Mouse (Mus musculus) lung, postnatal 0 days (tissue): Measurements from ENCODE around the gene Dennd1a. TPM values are rescaled to one million over a fixed set of nuclear protein-coding genes. Genes with fewer than 3 reads are reported as not detected.

Experiments
- ATAC-seq: fragments of 200-750 bp; cut with Nextera tagmentation; 2 replicates; pipeline ENCODE4 v1.8.0; 2017; ENCODE audit warnings: moderate library complexity
- DNase-seq: peaks from one replicate; pipeline ENCODE4 v3.0.0-alpha.2; 2016; ENCODE audit warnings: low spot score
- H3K27ac ChIP-seq: fragments of 300-500 bp; sonication (generic); 2 replicates; pipeline ENCODE4 v1.5.1; 2014; ENCODE audit warnings: antibody characterized with exemption, mild to moderate bottlenecking, low read length, mixed read lengths
- H3K27me3 ChIP-seq: fragments of 300-500 bp; sonication (generic); replicated peaks from 2 replicates; pipeline ENCODE4 v1.6.1; 2014; ENCODE audit warnings: low read length, mixed read lengths; ENCODE audit not compliant: insufficient read depth
- H3K36me3 ChIP-seq: fragments of 300-500 bp; sonication (generic); 2 replicates; pipeline ENCODE4 v1.6.1; 2014; ENCODE audit warnings: low read length, mixed read lengths; ENCODE audit not compliant: insufficient read depth
- H3K4me1 ChIP-seq: fragments of 300-500 bp; sonication (generic); 2 replicates; pipeline ENCODE4 v1.6.1; 2014; ENCODE audit warnings: antibody characterized with exemption, low read depth, low read length, mixed read lengths; ENCODE audit not compliant: insufficient read depth
- H3K4me2 ChIP-seq: fragments of 300-500 bp; sonication (generic); replicated peaks from 2 replicates; pipeline ENCODE4 v1.6.1; 2014; ENCODE audit warnings: low read depth, mild to moderate bottlenecking, low read length, moderate library complexity, mixed read lengths
- H3K4me3 ChIP-seq: fragments of 300-500 bp; sonication (generic); 2 replicates; pipeline ENCODE4 v1.5.1; 2014; ENCODE audit warnings: low read depth, low read length
- H3K9ac ChIP-seq: fragments of 300-500 bp; sonication (generic); replicated peaks from 2 replicates; pipeline ENCODE4 v1.6.1; 2014; ENCODE audit warnings: low read depth, mild to moderate bottlenecking
- H3K9me3 ChIP-seq: fragments of 300-500 bp; sonication (generic); 2 replicates; pipeline ENCODE4 v1.6.1; 2016; ENCODE audit warnings: low read length, mixed read lengths
- CTCF ChIP-seq: IDR thresholded peaks from 2 replicates; pipeline ENCODE4 v1.5.1; 2016; ENCODE audit warnings: antibody characterized with exemption, mild to moderate bottlenecking
- EP300 ChIP-seq: IDR thresholded peaks from 2 replicates; pipeline ENCODE4 v1.6.1; 2016; ENCODE audit warnings: antibody characterized with exemption, mild to moderate bottlenecking, control low read depth
- WGBS: fragments of 180-500 bp; shearing (Covaris S2); extraction: QIAGEN DNeasy Blood & Tissue Kit; methylation state at CpG from one replicate; pipeline ENCODE4 v1.1.7; 2014; 5-methylcytosine and 5-hydroxymethylcytosine counted together
- polyA plus RNA-seq: library from polyadenylated mRNA; unstranded; fragments of >200 nt; fragmentation: Nextera tagmentation; extraction: Ambion mirVana; gene quantifications from 2 replicates; pipeline ENCODE4 v1.2.1, GENCODE M21; 2015

Gene Dennd1a
- polyA plus RNA-seq, 1 experiment from 2014 or later: 4.4 TPM

DNA sequence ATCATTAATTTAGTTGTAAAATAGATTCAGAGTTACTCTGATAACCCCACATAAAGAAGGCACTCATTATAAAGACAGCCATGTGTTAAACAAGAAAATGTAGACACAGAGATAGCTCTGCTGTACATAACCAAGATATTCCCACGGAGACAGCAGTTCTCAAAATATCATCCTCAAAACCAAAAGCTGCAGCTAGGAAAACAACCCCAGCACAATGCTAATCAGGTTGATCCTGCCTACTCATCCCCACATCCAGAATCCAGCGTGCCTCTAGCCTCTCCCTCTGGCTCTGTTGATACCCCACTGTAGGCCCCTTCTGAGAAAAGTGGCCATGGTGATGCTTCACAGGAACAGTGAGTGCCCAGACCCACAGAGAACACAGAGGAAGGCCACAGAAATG, 380.9 kb downstream of the Dennd1a start:
- no peak for TF ChIP-seq CTCF
- no peak for TF ChIP-seq EP300
- no peak overlapping the region for H3K4me2 ChIP-seq
- ATAC-seq (no peak), DNase-seq (no peak)
- no peaks in the 10 kb centered on the region for H3K9me3 ChIP-seq
- no peaks in the 10 kb centered on the region for H3K4me1 ChIP-seq
- H3K27me3 ChIP-seq: no peaks in the 10 kb centered on the region
- H3K27ac ChIP-seq: no peak overlapping the region
- H3K36me3 ChIP-seq: no peaks in the 10 kb centered on the region
- no peak overlapping the region for H3K4me3 ChIP-seq
- no peak overlapping the region for H3K9ac ChIP-seq
- WGBS: 74% methylated on average over 2 of the region's 2 CpGs

DNA sequence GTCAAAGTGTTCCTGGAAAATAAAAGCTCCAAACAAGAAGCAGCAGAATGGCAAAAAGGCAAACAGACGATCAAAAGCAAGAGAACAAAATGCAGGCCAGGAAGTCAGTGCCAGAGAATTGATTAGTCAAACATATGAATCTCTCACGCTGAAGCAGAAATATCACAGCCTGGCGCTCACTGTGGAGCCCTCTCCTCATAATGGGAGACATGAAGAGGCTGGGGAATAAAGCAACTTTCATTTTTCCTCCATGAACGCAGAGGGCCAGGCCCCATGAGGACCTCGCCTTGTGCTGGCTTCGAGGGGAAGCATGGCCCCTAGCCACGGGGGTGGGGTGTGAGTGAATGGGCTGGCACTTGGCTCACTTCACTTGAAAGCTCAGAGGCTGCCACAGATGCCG, 383.9 kb downstream of the Dennd1a start:
- no peaks in the 10 kb centered on the region for H3K27me3 ChIP-seq

DNA sequence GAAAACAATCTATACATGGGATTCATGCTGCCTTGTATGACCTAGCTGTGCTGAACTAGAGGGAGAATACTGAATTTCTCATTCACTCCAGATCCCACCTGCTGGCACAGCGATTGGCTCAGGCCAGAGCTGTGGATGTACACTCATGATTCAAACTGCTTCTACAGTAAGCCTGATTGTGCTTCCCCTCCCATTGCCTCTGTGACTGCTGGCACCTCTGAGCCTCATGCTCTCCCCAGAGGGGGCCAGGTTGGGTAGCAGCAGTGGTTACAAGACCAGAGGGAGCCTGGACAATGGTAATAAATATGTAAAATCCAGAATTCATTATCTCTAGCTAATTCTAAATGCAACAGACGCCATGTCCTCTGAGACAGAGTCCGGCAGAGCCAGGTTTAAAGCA, 404.0 kb downstream of the Dennd1a start:
- no peak for TF ChIP-seq CTCF
- no peak for TF ChIP-seq EP300
- 90% methylated on average over 3 of the region's 3 CpGs for WGBS
- no peak for ATAC-seq
- Histone ChIP-seq H3K4me2 (no peak overlapping the region), H3K27me3 (no peaks in the 10 kb centered on the region), H3K36me3 (no peaks in the 10 kb centered on the region), H3K9me3 (no peaks in the 10 kb centered on the region), H3K9ac (no peak overlapping the region), H3K4me3 (no peak overlapping the region), H3K27ac (no peak overlapping the region), H3K4me1 (no peaks in the 10 kb centered on the region)
- no peak for DNase-seq

More for the DNA sequence above, 383.9 kb downstream of the Dennd1a start:
- Histone ChIP-seq H3K36me3 (no peaks in the 10 kb centered on the region), H3K4me3 (no peak overlapping the region), H3K4me2 (no peak overlapping the region), H3K4me1 (no peaks in the 10 kb centered on the region), H3K27ac (no peak overlapping the region), H3K9me3 (no peaks in the 10 kb centered on the region), H3K9ac (no peak overlapping the region)
- TF ChIP-seq EP300: no peak
- TF ChIP-seq CTCF: no peak
- ATAC-seq (no peak), DNase-seq (no peak)
- 64% methylated on average over 8 of the region's 8 CpGs for WGBS

DNA sequence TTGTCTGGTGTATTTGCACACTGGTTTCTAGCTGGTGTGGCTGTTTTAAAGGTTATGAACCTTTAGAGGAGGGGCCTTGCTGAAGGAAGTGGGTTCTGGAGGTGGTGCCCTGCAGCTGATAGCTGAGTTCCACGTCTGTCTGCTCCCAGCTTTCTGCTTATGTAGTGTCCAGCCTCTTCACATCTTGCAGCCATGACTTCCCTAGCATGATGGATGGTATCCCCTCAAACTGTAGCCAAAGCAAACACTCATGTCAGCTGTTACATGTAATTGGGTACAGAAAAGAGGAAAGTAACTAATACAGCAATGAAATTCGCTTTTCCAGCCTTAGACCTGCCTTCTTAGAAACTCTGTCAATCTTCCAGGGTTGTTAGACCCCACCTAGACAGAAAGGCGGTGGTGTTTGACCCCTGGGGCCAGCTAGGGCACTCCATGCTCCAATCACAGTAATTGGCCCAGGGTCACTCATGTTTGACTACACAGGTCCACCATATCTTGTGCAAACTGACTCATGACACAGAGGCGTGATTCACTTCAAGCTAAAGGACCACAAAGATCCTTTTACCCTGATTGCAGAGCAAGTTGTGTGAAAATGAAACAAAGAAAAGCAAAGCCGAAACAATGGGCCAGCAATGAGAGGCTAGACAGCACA, 405.8 kb downstream of the Dennd1a start:
- Histone ChIP-seq H3K4me3 (no peak overlapping the region), H3K27ac (no peak overlapping the region), H3K27me3 (no peaks in the 10 kb centered on the region), H3K4me2 (no peak overlapping the region), H3K4me1 (no peaks in the 10 kb centered on the region), H3K36me3 (no peaks in the 10 kb centered on the region), H3K9ac (no peak overlapping the region), H3K9me3 (no peaks in the 10 kb centered on the region)
- ATAC-seq (no peak; the same call in 1 of the 2 replicates), DNase-seq (no peak)
- 42% methylated on average over 5 of the region's 5 CpGs for WGBS
- TF ChIP-seq EP300 (no peak), CTCF (no peak)

DNA sequence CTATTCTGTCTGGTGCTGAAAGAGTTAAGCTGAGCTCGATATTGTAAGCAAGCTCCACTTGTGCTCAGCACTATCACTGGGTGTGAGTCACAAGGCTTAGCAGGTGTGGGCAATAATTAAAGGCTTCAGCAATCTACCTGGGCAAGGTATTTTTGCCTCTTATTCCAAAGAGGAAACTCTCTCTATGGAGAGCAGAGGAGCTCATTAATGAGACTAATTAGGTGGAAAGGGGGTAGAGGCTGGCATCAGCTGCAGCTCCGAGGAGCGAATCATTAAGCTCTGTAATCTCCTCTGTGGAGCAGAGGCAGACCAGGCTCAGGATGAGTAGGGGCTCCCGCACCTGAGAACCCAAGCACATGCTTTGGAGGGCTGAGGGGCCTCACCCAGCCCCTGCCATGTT, 407.5 kb downstream of the Dennd1a start:
- 47% methylated on average over 4 of the region's 4 CpGs for WGBS
- Histone ChIP-seq H3K4me1 (no peaks in the 10 kb centered on the region), H3K9ac (no peak overlapping the region), H3K27ac (no peak overlapping the region), H3K27me3 (no peaks in the 10 kb centered on the region), H3K9me3 (no peaks in the 10 kb centered on the region), H3K4me2 (no peak overlapping the region), H3K36me3 (no peaks in the 10 kb centered on the region), H3K4me3 (no peak overlapping the region)
- ATAC-seq (no peak), DNase-seq (no peak)
- no peak for TF ChIP-seq CTCF
- no peak for TF ChIP-seq EP300

DNA sequence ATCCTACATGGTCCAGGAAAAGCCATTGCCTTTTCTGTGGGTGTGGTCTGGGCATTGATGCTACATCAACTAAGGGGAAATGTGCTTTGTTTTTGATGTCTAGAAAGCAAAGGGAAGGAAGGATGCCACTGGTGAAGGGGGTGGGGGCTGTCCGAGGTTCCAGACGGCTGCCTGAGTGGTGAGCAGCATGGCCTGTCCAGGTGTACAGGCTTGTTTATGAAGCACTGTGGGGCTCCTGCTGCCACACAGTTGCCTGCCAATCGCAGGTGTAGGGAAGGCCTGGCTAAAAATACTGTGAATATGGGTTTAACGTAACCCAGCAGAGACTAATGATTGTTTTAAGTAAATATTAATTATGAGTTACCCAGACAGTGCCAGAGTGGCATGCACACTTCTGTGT, 414.4 kb downstream of the Dennd1a start:
- no peaks in the 10 kb centered on the region for H3K27me3 ChIP-seq
- 63% methylated on average over 4 of the region's 4 CpGs for WGBS
- no peak for TF ChIP-seq CTCF
- no peaks in the 10 kb centered on the region for H3K9me3 ChIP-seq
- H3K36me3 ChIP-seq: no peaks in the 10 kb centered on the region
- DNase-seq: no peak
- no peak overlapping the region for H3K27ac ChIP-seq
- no peaks in the 10 kb centered on the region for H3K4me1 ChIP-seq
- H3K9ac ChIP-seq: no peak overlapping the region
- ATAC-seq: no peak
- no peak overlapping the region for H3K4me2 ChIP-seq
- H3K4me3 ChIP-seq: no peak overlapping the region

DNA sequence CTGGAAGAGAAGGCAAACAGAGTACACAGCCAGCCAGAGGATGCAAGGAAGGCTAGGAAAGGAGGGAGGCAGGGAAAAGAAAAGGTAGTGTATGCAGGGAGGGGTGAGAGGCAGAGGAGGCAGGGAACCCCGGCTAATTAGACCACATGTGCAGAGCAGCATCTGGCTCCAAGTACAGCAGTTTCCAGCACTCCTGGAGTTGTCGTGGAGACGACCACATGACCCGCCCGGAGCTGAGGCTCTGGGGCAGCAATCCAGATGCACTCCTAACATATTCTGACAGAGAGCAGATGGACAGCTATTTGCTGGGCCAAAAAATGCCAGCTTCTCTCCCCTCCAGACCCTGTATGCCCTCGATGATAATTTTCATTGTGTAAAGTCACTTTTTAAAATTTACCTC, 417.6 kb downstream of the Dennd1a start:
- Histone ChIP-seq H3K4me3 (no peak overlapping the region), H3K9me3 (no peaks in the 10 kb centered on the region), H3K36me3 (no peaks in the 10 kb centered on the region), H3K27me3 (no peaks in the 10 kb centered on the region), H3K27ac (no peak overlapping the region), H3K4me2 (no peak overlapping the region), H3K4me1 (no peaks in the 10 kb centered on the region), H3K9ac (no peak overlapping the region)
- TF ChIP-seq CTCF (no peak), EP300 (no peak)
- 40% methylated on average over 6 of the region's 6 CpGs for WGBS
- ATAC-seq (no peak), DNase-seq (no peak)
